10 mouse cellular contexts compared by ENCODE assay signal in genomic region chr6:149119853-149120252, GRCm38 (mm10). TPM values are rescaled to one million over a fixed set of nuclear protein-coding genes. Genes with fewer than 3 reads are reported as not detected.
DNase-seq lines count a peak whose midpoint lies in the region; ATAC-seq lines count a peak whose summit lies in the region.
"Had no signal": no experiment of that assay in that cellular context is flagged by ENCODE, and none has a peak within 500 bp of the region (broad histone marks: within the 10 kb centered on the region; RNA-seq: fewer than 3 reads in every experiment).

No protein-coding gene starts in this region.

- ATAC-seq in limb, embryonic 15.5 days (ENCODE audit: insufficient number of reproducible peaks, low FRiP score, low TSS enrichment, low read depth): 0 out of 2 replicates have a peak, but pooled peaks have one; percentile 19
- peak; percentile 40; the same call in 1 of the 2 replicates for ATAC-seq in neural tube, embryonic 13.5 days (ENCODE audit: low read depth)

- no peaks in the 10 kb centered on the region for H3K4me1 ChIP-seq in limb, embryonic 15.5 days
- no peaks in the 10 kb centered on the region for H3K4me1 ChIP-seq in neural tube, embryonic 13.5 days (replicated peaks)
- H3K4me1 ChIP-seq: embryonic facial prominence, embryonic 13.5 days had no signal

- DNase-seq in urinary bladder, postnatal 36 days (ENCODE audit: low spot score in 2 of 2): peak; percentile 9 to 29
- no peak for DNase-seq in urinary bladder, postnatal 4 days (ENCODE audit: low spot score in 2 of 2)
- DNase-seq in cerebellum, postnatal 10 days: peak; percentile 80 to 88
- DNase-seq in gastrocnemius, postnatal 4 days (ENCODE audit: low spot score in 2 of 2): peak; percentile 18 to 52
- peak; percentile 64 to 66 for DNase-seq in kidney, adult 8-10 months
- DNase-seq in ovary, postnatal 36 days (ENCODE audit: low spot score): no peak

- no peak overlapping the region for H3K4me3 ChIP-seq in limb, embryonic 15.5 days
- H3K4me3 ChIP-seq in neural tube, embryonic 13.5 days: no peak overlapping the region
- H3K4me3 ChIP-seq: embryonic facial prominence, embryonic 13.5 days; myocyte had no signal

- H3K9ac ChIP-seq in limb, embryonic 15.5 days: no peak overlapping the region
- no peak overlapping the region for H3K9ac ChIP-seq in neural tube, embryonic 13.5 days
- H3K9ac ChIP-seq: embryonic facial prominence, embryonic 13.5 days had no signal

- no peaks in the 10 kb centered on the region for H3K9me3 ChIP-seq in limb, embryonic 15.5 days
- H3K9me3 ChIP-seq in neural tube, embryonic 13.5 days: no peaks in the 10 kb centered on the region
- H3K9me3 ChIP-seq: embryonic facial prominence, embryonic 13.5 days had no signal

- 34% methylated on average over 2 of the region's 2 CpGs for WGBS in limb, embryonic 15.5 days
- WGBS in neural tube, embryonic 13.5 days: 48% methylated on average over 2 of the region's 2 CpGs

- H3K27ac ChIP-seq in limb, embryonic 15.5 days: no peak overlapping the region
- H3K27ac ChIP-seq in neural tube, embryonic 13.5 days (replicated peaks): no peak overlapping the region
- H3K27ac ChIP-seq: embryonic facial prominence, embryonic 13.5 days had no signal

- H3K36me3 ChIP-seq in limb, embryonic 15.5 days: no peaks in the 10 kb centered on the region
- H3K36me3 ChIP-seq in neural tube, embryonic 13.5 days: no peaks in the 10 kb centered on the region
- H3K36me3 ChIP-seq: embryonic facial prominence, embryonic 13.5 days had no signal

- H3K27me3 ChIP-seq in limb, embryonic 15.5 days: no peaks in the 10 kb centered on the region
- no peaks in the 10 kb centered on the region for H3K27me3 ChIP-seq in neural tube, embryonic 13.5 days
- H3K27me3 ChIP-seq: embryonic facial prominence, embryonic 13.5 days had no signal

- no peak overlapping the region for H3K4me2 ChIP-seq in limb, embryonic 15.5 days
- no peak overlapping the region for H3K4me2 ChIP-seq in neural tube, embryonic 13.5 days
- H3K4me2 ChIP-seq: embryonic facial prominence, embryonic 13.5 days had no signal

RNA-seq across cellular contexts. Expression of gene Gm10203, which starts 10.1 kb away (rescaled TPM):
- total RNA-seq in gastrocnemius, postnatal 4 days (2021): not detected
- not detected in 2 replicates for polyA plus RNA-seq in limb, embryonic 15.5 days (2015; fragmentation: Nextera tagmentation; extraction: Ambion mirVana)
- not detected in 2 replicates for polyA plus RNA-seq in neural tube, embryonic 13.5 days (2015; fragmentation: Nextera tagmentation; extraction: Ambion mirVana)
- polyA plus RNA-seq: embryonic facial prominence, embryonic 13.5 days; myocyte had no signal

RNA-seq across cellular contexts. Expression of gene Dennd5b, which starts 18.4 kb away (rescaled TPM):
- 10 to 100 TPM; 16.9 to 21.1 TPM for total RNA-seq in gastrocnemius, postnatal 4 days (2021)
- 3.4 TPM in 2 replicates for polyA plus RNA-seq in limb, embryonic 15.5 days (2015; fragmentation: Nextera tagmentation; extraction: Ambion mirVana)
- 14.3 and 14.7 TPM in 2 replicates for polyA plus RNA-seq in neural tube, embryonic 13.5 days (2015; fragmentation: Nextera tagmentation; extraction: Ambion mirVana)

RNA-seq across cellular contexts. Expression of gene Etfbkmt, which starts 19.8 kb away (rescaled TPM):
- 1 to 10 TPM; 8.0 to 9.0 TPM for total RNA-seq in gastrocnemius, postnatal 4 days (2021)
- polyA plus RNA-seq in limb, embryonic 15.5 days (2015; fragmentation: Nextera tagmentation; extraction: Ambion mirVana): 12.7 and 14.2 TPM in 2 replicates
- 6.4 and 6.6 TPM in 2 replicates for polyA plus RNA-seq in neural tube, embryonic 13.5 days (2015; fragmentation: Nextera tagmentation; extraction: Ambion mirVana)

Comparison
In these comparisons a context has a peak if more than half of its experiments do, and no peak if none do; other contexts are left out.
1. DNase-seq: peak in urinary bladder, postnatal 36 days (2 of 2), cerebellum, postnatal 10 days (2 of 2), gastrocnemius, postnatal 4 days (2 of 2) and kidney, adult 8-10 months (2 of 2); none in urinary bladder, postnatal 4 days (0 of 2) and ovary, postnatal 36 days (single experiment).